Mouse (Mus musculus) hindbrain, embryonic 11.5 days (tissue): ENCODE measurements around the gene Slc4a1. TPM values are rescaled to one million over a fixed set of nuclear protein-coding genes. Genes with fewer than 3 reads are reported as not detected.

ENCODE experiments used
- ATAC-seq: fragments of 200-750 bp; cut with Nextera tagmentation; 2 replicates; pipeline ENCODE4 v1.8.0; 2017; ENCODE audit warnings: mild to moderate bottlenecking, moderate TSS enrichment, moderate library complexity; ENCODE audit not compliant: low FRiP score
- DNase-seq: peaks from one replicate; pipeline ENCODE4 v3.0.0-alpha.2; 2015; ENCODE audit warnings: low spot score
- H3K27ac ChIP-seq: fragments of 300-500 bp; sonication (generic); 2 replicates; pipeline ENCODE4 v1.5.1; 2014; ENCODE audit warnings: mild to moderate bottlenecking, low read depth, low read length
- H3K27me3 ChIP-seq: fragments of 300-500 bp; sonication (generic); 2 replicates; pipeline ENCODE4 v1.6.1; 2014; ENCODE audit warnings: mild to moderate bottlenecking, low read length, moderate library complexity, mixed read lengths; ENCODE audit not compliant: control insufficient read depth, insufficient read depth
- H3K36me3 ChIP-seq: fragments of 300-500 bp; sonication (generic); 2 replicates; pipeline ENCODE4 v1.6.1; 2014; ENCODE audit warnings: mild to moderate bottlenecking, low read length, moderate library complexity, mixed read lengths; ENCODE audit not compliant: control insufficient read depth, insufficient read depth
- H3K4me1 ChIP-seq: fragments of 300-500 bp; sonication (generic); replicated peaks from 2 replicates; pipeline ENCODE4 v1.6.1; 2014; ENCODE audit warnings: low read length, mixed read lengths; ENCODE audit not compliant: control insufficient read depth, insufficient read depth
- H3K4me2 ChIP-seq: fragments of 300-500 bp; sonication (generic); replicated peaks from 2 replicates; pipeline ENCODE4 v1.6.1; 2014; ENCODE audit warnings: mild to moderate bottlenecking, low read depth, low read length
- H3K4me3 ChIP-seq: fragments of 300-500 bp; sonication (generic); 2 replicates; pipeline ENCODE4 v1.5.1; 2014; ENCODE audit warnings: low read depth, low read length
- H3K9ac ChIP-seq: fragments of 300-500 bp; sonication (generic); 2 replicates; pipeline ENCODE4 v1.6.1; 2014; ENCODE audit warnings: low read depth, low read length
- H3K9me3 ChIP-seq: fragments of 300-500 bp; sonication (generic); 2 replicates; pipeline ENCODE4 v1.6.1; 2016; ENCODE audit warnings: low read length; ENCODE audit not compliant: control insufficient read depth
- WGBS: fragments of 180-500 bp; shearing (Covaris S2); extraction: QIAGEN DNeasy Blood & Tissue Kit; methylation state at CpG from one replicate; pipeline ENCODE4 v1.1.7; 2014; 5-methylcytosine and 5-hydroxymethylcytosine counted together
- polyA plus RNA-seq: library from polyadenylated mRNA; unstranded; fragments of >200 nt; fragmentation: Nextera tagmentation; extraction: Ambion mirVana; gene quantifications from 2 replicates; pipeline ENCODE4 v1.2.1, GENCODE M21; 2014

Gene Slc4a1
- polyA plus RNA-seq, 1 experiment from 2014 or later = 25.8 TPM

DNA sequence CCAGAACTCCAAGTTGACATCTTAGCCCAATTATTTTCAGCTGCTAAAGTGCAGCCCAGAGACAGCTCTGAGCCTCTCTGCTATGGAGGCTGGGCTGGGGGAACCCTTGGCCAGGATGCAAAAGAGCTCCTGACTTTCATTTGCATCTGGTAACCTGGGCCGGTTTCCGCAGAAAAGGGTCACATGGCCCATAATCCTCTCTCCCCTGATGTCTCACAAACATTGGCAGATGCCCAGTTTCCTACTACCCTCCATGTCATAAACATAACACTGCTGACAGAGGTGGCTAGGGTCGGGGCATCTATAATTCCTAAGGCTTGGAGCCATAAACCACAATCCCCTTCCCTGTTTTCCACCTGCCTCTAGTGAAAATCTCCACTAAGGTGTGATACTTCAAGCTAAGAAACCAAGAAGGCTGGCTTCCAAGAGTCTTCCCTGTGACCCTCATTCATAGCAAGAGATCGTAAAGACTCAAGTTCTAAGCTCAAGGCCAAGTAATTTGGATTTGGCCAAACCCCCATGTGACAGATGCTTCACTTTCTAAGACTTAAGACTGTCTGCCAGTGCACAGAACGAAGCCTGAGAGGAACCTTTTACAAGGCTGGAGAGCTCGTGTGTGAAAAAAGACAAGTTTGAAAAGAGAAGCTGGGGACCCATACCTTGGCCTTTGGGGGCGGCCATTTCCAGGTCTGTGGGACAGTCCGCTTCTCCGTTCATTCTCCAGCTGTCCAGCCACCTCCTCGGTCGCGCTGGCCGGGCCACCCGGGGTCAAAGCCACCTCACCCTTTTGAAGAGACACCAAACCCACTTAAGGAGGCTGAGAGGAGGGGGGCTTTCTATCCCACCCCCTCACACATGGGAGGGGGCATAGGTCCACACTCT lies 50.1 kb downstream of the Slc4a1 start:
- no peak for DNase-seq
- 22% methylated on average over 14 of the region's 14 CpGs for WGBS

DNA sequence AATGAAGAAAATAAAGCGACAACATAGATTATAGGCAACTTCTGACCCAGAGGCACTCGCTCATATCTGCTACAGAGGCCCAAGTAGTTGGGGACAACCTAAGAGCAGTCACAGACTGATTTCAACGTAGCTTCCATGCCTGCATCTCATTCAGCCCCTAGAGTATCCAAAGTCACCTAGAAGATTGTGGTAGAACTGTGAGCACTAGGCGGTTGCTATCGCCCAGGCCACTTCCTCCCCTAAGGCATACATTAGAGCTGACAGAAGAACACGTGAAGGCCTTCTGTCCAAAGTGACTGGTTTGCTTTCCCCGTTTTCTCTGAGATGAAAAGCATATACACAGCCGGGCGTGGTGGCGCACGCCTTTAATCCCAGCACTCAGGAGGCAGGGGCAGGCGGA lies 51.7 kb downstream of the Slc4a1 start:
- ATAC-seq (no peak), DNase-seq (no peak)
- H3K36me3 ChIP-seq = 0 out of 2 replicates have a peak, but pooled peaks cover 3% of the 10 kb centered on the region
- no peak overlapping the region for H3K4me3 ChIP-seq
- peaks cover 7% of the 10 kb centered on the region; the same call in 1 of the 2 replicates for H3K4me1 ChIP-seq
- H3K9ac ChIP-seq = no peak overlapping the region
- H3K4me2 ChIP-seq = no peak overlapping the region
- no peaks in the 10 kb centered on the region for H3K9me3 ChIP-seq
- no peaks in the 10 kb centered on the region for H3K27me3 ChIP-seq
- no peak overlapping the region for H3K27ac ChIP-seq
- 92% methylated on average over 12 of the region's 12 CpGs for WGBS

More for the DNA sequence above, 50.1 kb downstream of the Slc4a1 start:
- H3K4me3 ChIP-seq = peak overlapping the region; percentile 100
- H3K9me3 ChIP-seq = no peaks in the 10 kb centered on the region
- H3K27ac ChIP-seq = peak overlapping the region; percentile 99
- H3K4me2 ChIP-seq = peak overlapping the region; percentile 90
- H3K36me3 ChIP-seq = 0 out of 2 replicates have a peak, but pooled peaks cover 3% of the 10 kb centered on the region
- ATAC-seq = peak; percentile 3; the same call in 1 of the 2 replicates
- H3K9ac ChIP-seq = peak overlapping the region; percentile 100
- H3K27me3 ChIP-seq = no peaks in the 10 kb centered on the region
- H3K4me1 ChIP-seq = peaks cover 2% of the 10 kb centered on the region; the same call in 1 of the 2 replicates

DNA sequence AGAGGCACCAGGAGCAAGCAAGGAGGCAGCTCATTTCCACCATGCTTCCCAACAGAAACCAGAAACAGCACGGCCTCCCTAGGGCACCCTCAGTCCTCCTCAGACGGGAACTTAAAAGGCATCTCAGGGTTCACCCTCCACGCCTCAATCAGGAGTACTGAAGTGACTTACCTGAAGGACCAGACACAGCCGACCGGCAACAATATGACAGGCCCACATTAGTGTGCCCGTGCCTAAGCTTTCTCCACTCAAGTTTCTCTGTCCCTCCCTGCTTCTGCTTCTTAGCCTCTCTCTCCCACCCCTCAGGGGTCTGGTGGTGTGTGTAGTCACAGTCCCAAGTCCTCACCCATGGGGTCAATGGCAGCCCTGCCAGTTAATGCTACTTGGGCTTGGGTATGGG lies 53.4 kb downstream of the Slc4a1 start:
- H3K9ac ChIP-seq = no peak overlapping the region
- DNase-seq = no peak

DNA sequence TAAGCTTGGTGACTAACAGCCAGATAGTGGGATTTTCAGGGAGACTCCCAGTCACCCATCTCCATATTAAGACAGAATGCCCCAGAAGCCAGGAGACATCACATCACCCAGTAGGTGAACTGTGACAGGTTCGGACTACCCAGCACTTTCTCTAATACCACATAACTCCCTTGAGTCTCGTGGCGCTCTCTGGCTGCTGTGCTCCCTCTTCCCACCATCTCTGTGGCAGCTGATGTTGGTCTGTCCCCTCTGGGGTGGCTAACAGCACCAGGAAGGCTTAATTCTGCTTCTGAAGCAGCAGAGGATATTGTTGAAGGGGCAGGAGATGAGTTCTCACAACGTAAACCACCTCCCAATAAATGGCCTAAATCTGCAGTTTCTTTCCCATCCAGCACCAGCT lies 54.0 kb downstream of the Slc4a1 start:
- ATAC-seq = no peak
- H3K4me2 ChIP-seq = no peak overlapping the region
- H3K4me3 ChIP-seq = no peak overlapping the region
- H3K27me3 ChIP-seq = no peaks in the 10 kb centered on the region
- no peaks in the 10 kb centered on the region for H3K9me3 ChIP-seq
- peaks cover 5% of the 10 kb centered on the region for H3K36me3 ChIP-seq
- 91% methylated on average over 4 of the region's 4 CpGs for WGBS
- H3K27ac ChIP-seq = no peak overlapping the region
- H3K4me1 ChIP-seq = peaks cover 7% of the 10 kb centered on the region; the same call in 1 of the 2 replicates
- DNase-seq = no peak
- no peak overlapping the region for H3K9ac ChIP-seq

More for the DNA sequence above, 53.4 kb downstream of the Slc4a1 start:
- Histone ChIP-seq H3K9me3 (no peaks in the 10 kb centered on the region), H3K4me2 (no peak overlapping the region), H3K4me3 (no peak overlapping the region), H3K27ac (no peak overlapping the region), H3K27me3 (no peaks in the 10 kb centered on the region), H3K4me1 (peaks cover 7% of the 10 kb centered on the region; the same call in 1 of the 2 replicates), H3K36me3 (0 out of 2 replicates have a peak, but pooled peaks cover 3% of the 10 kb centered on the region)
- ATAC-seq = no peak
- WGBS = 92% methylated on average over 6 of the region's 6 CpGs

DNA sequence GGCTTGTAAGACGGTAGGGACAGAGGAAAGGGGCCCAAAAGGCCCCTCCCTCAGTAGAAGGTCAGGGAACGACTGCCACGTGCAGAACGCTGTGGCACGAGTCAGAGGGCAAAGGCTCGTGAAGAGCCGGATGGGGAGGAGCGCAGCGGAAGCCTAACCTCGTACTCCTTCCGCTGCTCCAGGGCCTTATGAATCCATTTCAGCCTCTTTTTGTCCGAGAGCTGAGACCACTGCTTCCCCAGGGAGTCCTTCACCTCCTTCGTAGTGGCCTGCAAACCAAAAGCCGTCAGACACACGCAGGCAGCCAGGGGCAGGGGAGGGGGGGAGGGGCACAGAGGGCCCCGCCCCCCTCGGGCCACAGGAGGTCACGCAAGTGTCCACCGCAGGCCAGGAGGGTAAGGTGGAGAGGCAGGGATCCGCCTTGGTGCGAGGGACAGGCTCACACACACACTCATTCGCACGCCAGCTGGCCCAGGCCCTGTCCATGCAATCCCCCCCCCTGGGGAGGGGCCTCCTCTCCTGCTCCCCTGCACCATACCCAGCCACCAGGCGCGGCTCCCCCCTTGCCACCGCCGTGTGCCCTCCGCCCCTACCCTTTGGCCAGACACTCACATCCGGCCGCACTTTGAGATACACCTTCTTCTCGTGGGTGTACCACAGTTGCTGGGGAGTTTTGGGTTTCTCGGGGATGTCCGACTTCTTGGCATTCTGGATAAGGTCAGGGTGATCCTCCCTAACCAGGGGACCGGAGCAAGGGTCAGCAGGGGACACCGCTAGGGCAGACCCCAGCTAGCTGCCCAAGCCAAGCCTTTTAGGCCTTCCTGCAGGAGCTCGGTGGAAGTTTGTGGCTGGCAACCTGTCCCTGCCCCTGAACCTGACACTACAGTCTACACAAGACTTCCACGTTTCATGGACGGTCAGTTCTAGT lies 55.0 kb downstream of the Slc4a1 start:
- Histone ChIP-seq H3K4me2 (no peak overlapping the region), H3K9ac (peak overlapping the region; percentile 3; the same call in 1 of the 2 replicates), H3K9me3 (no peaks in the 10 kb centered on the region), H3K36me3 (peaks cover 13% of the 10 kb centered on the region), H3K27me3 (no peaks in the 10 kb centered on the region), H3K4me3 (no peak overlapping the region), H3K27ac (peak overlapping the region; percentile 33; the same call in 1 of the 2 replicates), H3K4me1 (peaks cover 7% of the 10 kb centered on the region; the same call in 1 of the 2 replicates)
- WGBS = 38% methylated on average over 38 of the region's 38 CpGs
- no peak for DNase-seq
- no peak for ATAC-seq

DNA sequence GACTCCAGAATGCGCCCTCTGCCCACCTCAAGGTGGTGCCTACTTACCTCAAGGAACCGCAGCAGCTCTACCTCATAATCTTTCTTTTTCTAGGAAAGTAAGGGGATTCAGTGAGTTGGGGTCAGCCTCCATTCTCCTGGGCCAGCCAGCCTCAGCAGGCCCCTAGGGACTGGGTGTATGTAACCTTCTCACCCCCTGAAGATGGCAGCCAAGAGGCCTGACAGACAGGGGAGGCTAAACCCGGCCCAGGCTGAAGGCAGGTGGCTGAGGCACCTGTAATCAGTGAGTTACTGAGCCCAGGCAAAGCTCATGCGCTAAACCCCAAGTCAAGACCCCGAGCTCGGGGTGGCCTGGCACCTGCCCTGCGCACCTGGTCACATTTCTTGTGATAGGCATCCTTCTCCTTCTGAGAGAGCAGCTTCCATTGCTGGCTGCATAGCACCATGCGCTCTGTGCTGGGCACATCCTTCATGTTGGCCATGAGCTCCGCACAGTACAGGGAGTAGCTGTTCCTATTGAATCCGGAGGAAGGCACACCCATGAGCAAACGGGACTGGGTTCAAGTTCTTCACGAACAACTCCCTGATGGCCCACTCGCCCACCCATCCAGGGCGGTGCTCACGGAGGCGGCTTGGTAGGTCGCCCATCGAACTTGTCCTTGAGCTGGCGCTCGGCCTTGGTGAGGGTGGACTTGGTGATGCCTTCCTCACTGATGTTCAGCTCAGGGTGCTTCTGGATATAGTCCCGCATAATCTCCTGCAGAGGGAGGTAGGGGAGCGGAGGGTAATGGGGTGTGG lies 56.0 kb downstream of the Slc4a1 start:
- 90% methylated on average over 22 of the region's 22 CpGs for WGBS
- no peak overlapping the region for H3K4me3 ChIP-seq
- no peak overlapping the region for H3K27ac ChIP-seq
- no peak for ATAC-seq
- H3K27me3 ChIP-seq = no peaks in the 10 kb centered on the region
- peaks cover 7% of the 10 kb centered on the region; the same call in 1 of the 2 replicates for H3K4me1 ChIP-seq
- DNase-seq = no peak
- no peaks in the 10 kb centered on the region for H3K9me3 ChIP-seq
- no peak overlapping the region; the same call in 1 of the 2 replicates for H3K9ac ChIP-seq
- H3K36me3 ChIP-seq = peaks cover 13% of the 10 kb centered on the region
- H3K4me2 ChIP-seq = peak overlapping the region; percentile 44

DNA sequence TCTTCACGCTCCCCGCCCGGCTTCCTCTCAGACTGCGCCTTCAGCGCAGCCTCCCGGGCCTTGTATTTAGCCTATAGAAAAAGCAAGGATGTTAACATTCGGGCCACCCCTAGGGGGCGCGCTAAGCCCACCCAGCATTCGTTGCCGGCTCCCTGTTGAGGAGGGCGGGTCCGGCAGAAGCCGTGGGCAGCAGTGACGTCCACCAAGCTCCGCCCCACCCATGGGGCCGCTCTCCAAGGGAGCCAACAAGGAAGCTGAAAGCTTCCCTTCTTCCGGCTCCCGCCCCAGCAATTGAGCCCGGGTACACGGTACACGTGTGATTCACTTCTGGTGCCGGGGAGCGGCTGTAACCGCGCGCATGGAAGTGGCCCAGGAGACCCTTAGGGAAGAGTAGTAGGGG lies 57.0 kb downstream of the Slc4a1 start:
- Histone ChIP-seq H3K27ac (peak overlapping the region; percentile 47; the same call in 1 of the 2 replicates), H3K27me3 (no peaks in the 10 kb centered on the region), H3K36me3 (peaks cover 10% of the 10 kb centered on the region), H3K9ac (peak overlapping the region; percentile 16; the same call in 1 of the 2 replicates), H3K4me1 (peaks cover 4% of the 10 kb centered on the region; the same call in 1 of the 2 replicates), H3K4me2 (peak overlapping the region; percentile 44), H3K4me3 (peak overlapping the region; percentile 24; the same call in 1 of the 2 replicates), H3K9me3 (no peaks in the 10 kb centered on the region)
- peak; percentile 90 for ATAC-seq
- DNase-seq = peak; percentile 98
- WGBS = under 1% methylated on average over 27 of the region's 27 CpGs
